Mouse (Mus musculus) left cerebral cortex, adult 18-20 months (tissue): Measurements from ENCODE around the gene Ate1. TPM values are rescaled to one million over a fixed set of nuclear protein-coding genes. Genes with fewer than 3 reads are reported as not detected.
"Not testable (repeated sequence)": the region's sequence is repeated elsewhere in the genome, so short reads cannot be mapped to it uniquely, and the experiment has no call there.

ENCODE experiments used
- DNase-seq, 2 experiments: peaks; one replicate each; pipeline ENCODE4 v3.0.0; 2021 to 2022; ENCODE audit warnings: low spot score in 2 of 2, mixed read lengths in 1 of 2
- total RNA-seq, 2 experiments: library from RNA; stranded (reverse); gene quantifications; 2 replicates each; pipeline ENCODE4 v1.2.3; 2021

Gene Ate1
- total RNA-seq, 2 experiments from 2014 or later: 71.1 to 71.3 TPM

GRCm38 (mm10) chr7:130419961-130420360 is 100.2 kb downstream of the Ate1 start:
- no peak for DNase-seq

GRCm38 (mm10) chr7:130407622-130408021 is 112.5 kb downstream of the Ate1 start:
- no peak for DNase-seq

GRCm38 (mm10) chr7:130403346-130403745 is 116.8 kb downstream of the Ate1 start:
- DNase-seq: no peak

- DNase-seq: no peak
Observed at GRCm38 (mm10) chr7:130394697-130395096, 125.5 kb downstream of the Ate1 start.

GRCm38 (mm10) chr7:130390060-130390459 is 130.1 kb downstream of the Ate1 start:
- not testable (repeated sequence) for DNase-seq

GRCm38 (mm10) chr7:130386308-130386707 is 133.9 kb downstream of the Ate1 start:
- DNase-seq: no peak

- no peak for DNase-seq
Observed at GRCm38 (mm10) chr7:130385732-130386294, 134.4 kb downstream of the Ate1 start.

GRCm38 (mm10) chr7:130382126-130382525 is 138.0 kb downstream of the Ate1 start:
- DNase-seq: no peak

GRCm38 (mm10) chr7:130381387-130381951 is 138.7 kb downstream of the Ate1 start:
- DNase-seq: peak in 1 of 2 experiments; percentile 35

GRCm38 (mm10) chr7:130380769-130381355 is 139.3 kb downstream of the Ate1 start:
- DNase-seq: peak in 1 of 2 experiments; percentile 11

GRCm38 (mm10) chr7:130380367-130380766 is 139.8 kb downstream of the Ate1 start:
- no peak for DNase-seq

GRCm38 (mm10) chr7:130379886-130380285 is 140.3 kb downstream of the Ate1 start:
- DNase-seq: no peak

GRCm38 (mm10) chr7:130378308-130378707 is 141.9 kb downstream of the Ate1 start:
- DNase-seq: no peak

GRCm38 (mm10) chr7:130374311-130374710 is 145.9 kb downstream of the Ate1 start:
- no peak for DNase-seq

GRCm38 (mm10) chr7:130368827-130369641 is 151.1 kb downstream of the Ate1 start:
- DNase-seq: no peak

GRCm38 (mm10) chr7:130368036-130368826 is 151.9 kb downstream of the Ate1 start:
- no peak for DNase-seq

GRCm38 (mm10) chr7:130367222-130368035 is 152.7 kb downstream of the Ate1 start:
- DNase-seq: no peak

GRCm38 (mm10) chr7:130365711-130366110 is 154.5 kb downstream of the Ate1 start:
- DNase-seq: no peak
